Mouse (Mus musculus): ENCODE measurements around the gene Gm10309. TPM values are rescaled to one million over a fixed set of nuclear protein-coding genes. Genes with fewer than 3 reads are reported as not detected.

Gm10309 gene
- 0.09 and 0.11 TPM in 2 replicates for polyA plus RNA-seq (2014; fragmentation: Nextera tagmentation; extraction: Ambion mirVana)

DNA sequence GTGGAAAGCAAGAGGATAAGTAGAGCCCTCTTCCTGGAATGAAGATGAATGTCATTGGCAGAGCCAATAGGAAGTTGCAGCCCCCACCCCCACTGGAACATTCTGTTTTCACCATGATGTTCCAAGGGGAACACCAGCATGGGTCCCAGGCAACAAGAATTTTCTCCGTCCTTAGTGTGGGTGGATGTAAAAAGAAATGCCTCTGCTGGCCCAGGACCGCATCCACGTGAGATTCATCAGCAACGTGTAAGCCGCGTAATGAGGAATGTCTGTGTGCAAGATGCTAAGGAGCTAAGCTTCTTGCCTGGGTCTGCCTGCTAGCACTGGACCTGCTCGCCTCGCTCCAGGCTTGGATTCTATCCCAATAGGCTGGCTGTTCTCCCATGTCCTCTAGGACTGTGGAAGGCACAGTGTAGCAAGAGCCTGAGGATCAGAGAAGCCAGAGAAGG is at the start of gene Gm10309:
TSS of gene Gm10309 (minus strand) at position 50 of the 449 bp plus-strand sequence.
- no peaks in the 10 kb centered on the region for H3K4me1 ChIP-seq (replicated peaks; ENCODE audit: control insufficient read depth, insufficient read depth, low read length)
- H3K36me3 ChIP-seq (ENCODE audit: control insufficient read depth, insufficient read depth, low read length): no peaks in the 10 kb centered on the region
- no peak within 1 kb of the TSS for H3K4me2 ChIP-seq
- DNase-seq (ENCODE audit: low spot score) (no peak), ATAC-seq (replicated peaks; ENCODE audit: low FRiP score) (no peak)
- 91% methylated on average over 8 of the region's 8 CpGs for WGBS
- H3K4me3 ChIP-seq (ENCODE audit: low read depth, low read length): no peak within 1 kb of the TSS
- no peaks in the 10 kb centered on the region for H3K9me3 ChIP-seq (ENCODE audit: control insufficient read depth, low read length)
- no peak within 1 kb of the TSS for H3K9ac ChIP-seq (ENCODE audit: low read depth, low read length)
- H3K27me3 ChIP-seq (replicated peaks; ENCODE audit: control insufficient read depth, insufficient read depth, low read length): no peaks in the 10 kb centered on the region
- H3K27ac ChIP-seq (ENCODE audit: low read depth, low read length): no peak within 1 kb of the TSS

DNA sequence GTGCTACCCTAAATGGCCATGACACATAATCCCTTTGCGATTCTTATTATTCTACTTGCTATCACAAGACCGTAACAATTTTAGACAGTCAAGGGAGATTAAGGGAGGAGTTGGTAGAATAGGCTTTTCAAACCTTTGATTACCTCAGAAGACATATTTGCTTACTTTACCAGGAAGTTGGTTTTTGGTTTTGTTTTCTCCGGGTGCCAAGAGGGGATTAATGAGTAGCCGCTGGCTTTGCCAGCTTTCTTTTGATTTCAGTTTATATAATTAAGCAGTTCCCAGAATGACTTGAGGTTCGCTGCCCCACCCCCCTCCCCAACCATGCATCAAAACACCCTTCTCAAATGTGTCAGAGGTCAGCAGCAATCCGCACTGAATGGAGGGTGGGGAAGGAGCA is 47.0 kb upstream of the Gm10309 start:
- Histone ChIP-seq H3K9ac (ENCODE audit: low read depth, low read length) (no peak overlapping the region), H3K27me3 (replicated peaks; ENCODE audit: control insufficient read depth, insufficient read depth, low read length) (no peaks in the 10 kb centered on the region), H3K36me3 (ENCODE audit: control insufficient read depth, insufficient read depth, low read length) (no peaks in the 10 kb centered on the region), H3K4me1 (replicated peaks; ENCODE audit: control insufficient read depth, insufficient read depth, low read length) (no peaks in the 10 kb centered on the region), H3K27ac (ENCODE audit: low read depth, low read length) (no peak overlapping the region), H3K4me2 (no peak overlapping the region), H3K4me3 (ENCODE audit: low read depth, low read length) (no peak overlapping the region), H3K9me3 (ENCODE audit: control insufficient read depth, low read length) (no peaks in the 10 kb centered on the region)
- no peak for DNase-seq (ENCODE audit: low spot score)
- no peak for ATAC-seq (replicated peaks; ENCODE audit: low FRiP score)
- WGBS: 86% methylated on average over 6 of the region's 6 CpGs

DNA sequence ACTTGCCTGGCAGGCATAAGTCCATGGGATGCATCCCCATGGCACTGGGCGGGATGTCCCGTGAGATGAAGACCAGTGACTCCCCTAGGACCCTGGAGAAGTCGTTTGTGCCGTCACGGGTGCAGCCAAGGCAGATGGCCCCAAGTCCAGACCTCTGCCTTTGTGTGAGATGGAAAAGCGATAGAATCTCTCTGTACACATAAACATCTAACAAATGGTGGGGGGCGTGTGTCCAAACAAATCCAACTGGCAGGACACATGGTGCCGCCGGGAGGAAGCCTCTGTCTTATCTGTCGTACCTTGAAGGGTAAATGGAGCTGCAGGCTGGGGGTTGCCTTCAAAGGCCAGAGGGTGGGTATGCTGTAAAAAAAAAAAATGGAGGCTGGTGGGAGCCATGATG is 46.5 kb upstream of the Gm10309 start:
- WGBS: 83% methylated on average over 10 of the region's 10 CpGs
- no peak for ATAC-seq (replicated peaks; ENCODE audit: low FRiP score)

GRCm38 (mm10) chr17:86549128-86549527 is 44.1 kb upstream of the Gm10309 start:
- Histone ChIP-seq H3K27me3 (replicated peaks; ENCODE audit: control insufficient read depth, insufficient read depth, low read length) (no peaks in the 10 kb centered on the region), H3K9me3 (ENCODE audit: control insufficient read depth, low read length) (no peaks in the 10 kb centered on the region), H3K4me2 (no peak overlapping the region), H3K4me1 (replicated peaks; ENCODE audit: control insufficient read depth, insufficient read depth, low read length) (no peaks in the 10 kb centered on the region), H3K4me3 (ENCODE audit: low read depth, low read length) (no peak overlapping the region), H3K27ac (ENCODE audit: low read depth, low read length) (no peak overlapping the region), H3K36me3 (ENCODE audit: control insufficient read depth, insufficient read depth, low read length) (no peaks in the 10 kb centered on the region), H3K9ac (ENCODE audit: low read depth, low read length) (no peak overlapping the region)
- 83% methylated on average over 10 of the region's 10 CpGs for WGBS
- DNase-seq (ENCODE audit: low spot score) (no peak), ATAC-seq (replicated peaks; ENCODE audit: low FRiP score) (no peak)

More for the DNA sequence above, 46.5 kb upstream of the Gm10309 start:
- no peaks in the 10 kb centered on the region for H3K9me3 ChIP-seq (ENCODE audit: control insufficient read depth, low read length)
- DNase-seq (ENCODE audit: low spot score): no peak
- H3K4me1 ChIP-seq (replicated peaks; ENCODE audit: control insufficient read depth, insufficient read depth, low read length): no peaks in the 10 kb centered on the region
- H3K9ac ChIP-seq (ENCODE audit: low read depth, low read length): no peak overlapping the region
- H3K36me3 ChIP-seq (ENCODE audit: control insufficient read depth, insufficient read depth, low read length): no peaks in the 10 kb centered on the region
- H3K27ac ChIP-seq (ENCODE audit: low read depth, low read length): no peak overlapping the region
- no peak overlapping the region for H3K4me3 ChIP-seq (ENCODE audit: low read depth, low read length)
- H3K4me2 ChIP-seq: no peak overlapping the region
- H3K27me3 ChIP-seq (replicated peaks; ENCODE audit: control insufficient read depth, insufficient read depth, low read length): no peaks in the 10 kb centered on the region

DNA sequence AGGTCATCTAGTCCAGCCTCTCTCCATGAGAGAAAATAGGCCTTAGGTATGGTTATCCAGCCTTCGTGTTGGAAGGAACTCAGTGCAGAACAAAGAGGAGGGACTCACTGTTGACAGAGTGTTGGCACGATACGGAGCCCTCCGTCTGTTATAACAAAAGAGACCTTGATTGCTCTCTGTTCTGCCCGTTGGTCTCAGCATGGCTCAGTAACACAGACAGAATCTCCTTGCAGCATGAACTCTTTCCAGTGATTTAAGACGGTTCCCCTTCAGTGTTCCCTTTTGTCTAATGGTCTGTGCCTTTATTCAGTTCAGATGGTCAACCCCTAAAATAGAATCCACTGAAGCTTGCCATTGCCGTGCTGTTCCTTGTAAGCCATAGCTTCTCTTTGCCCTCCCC is 41.5 kb upstream of the Gm10309 start:
- DNase-seq (ENCODE audit: low spot score) (no peak), ATAC-seq (replicated peaks; ENCODE audit: low FRiP score) (no peak)
- Histone ChIP-seq H3K36me3 (ENCODE audit: control insufficient read depth, insufficient read depth, low read length) (no peaks in the 10 kb centered on the region), H3K9ac (ENCODE audit: low read depth, low read length) (no peak overlapping the region), H3K27me3 (replicated peaks; ENCODE audit: control insufficient read depth, insufficient read depth, low read length) (no peaks in the 10 kb centered on the region), H3K4me3 (ENCODE audit: low read depth, low read length) (no peak overlapping the region), H3K4me1 (replicated peaks; ENCODE audit: control insufficient read depth, insufficient read depth, low read length) (no peaks in the 10 kb centered on the region), H3K4me2 (no peak overlapping the region), H3K27ac (ENCODE audit: low read depth, low read length) (no peak overlapping the region), H3K9me3 (ENCODE audit: control insufficient read depth, low read length) (no peaks in the 10 kb centered on the region)
- WGBS: 90% methylated on average over 7 of the region's 7 CpGs

- DNase-seq (ENCODE audit: low spot score) (no peak), ATAC-seq (replicated peaks; ENCODE audit: low FRiP score) (no peak)
- Histone ChIP-seq H3K9me3 (ENCODE audit: control insufficient read depth, low read length) (no peaks in the 10 kb centered on the region), H3K36me3 (ENCODE audit: control insufficient read depth, insufficient read depth, low read length) (no peaks in the 10 kb centered on the region), H3K9ac (ENCODE audit: low read depth, low read length) (no peak overlapping the region), H3K4me2 (no peak overlapping the region), H3K4me1 (replicated peaks; ENCODE audit: control insufficient read depth, insufficient read depth, low read length) (no peaks in the 10 kb centered on the region), H3K27me3 (replicated peaks; ENCODE audit: control insufficient read depth, insufficient read depth, low read length) (no peaks in the 10 kb centered on the region), H3K27ac (ENCODE audit: low read depth, low read length) (no peak overlapping the region), H3K4me3 (ENCODE audit: low read depth, low read length) (no peak overlapping the region)
- 79% methylated on average over 18 of the region's 18 CpGs for WGBS
Observed at GRCm38 (mm10) chr17:86539881-86540430, 34.9 kb upstream of the Gm10309 start.

DNA sequence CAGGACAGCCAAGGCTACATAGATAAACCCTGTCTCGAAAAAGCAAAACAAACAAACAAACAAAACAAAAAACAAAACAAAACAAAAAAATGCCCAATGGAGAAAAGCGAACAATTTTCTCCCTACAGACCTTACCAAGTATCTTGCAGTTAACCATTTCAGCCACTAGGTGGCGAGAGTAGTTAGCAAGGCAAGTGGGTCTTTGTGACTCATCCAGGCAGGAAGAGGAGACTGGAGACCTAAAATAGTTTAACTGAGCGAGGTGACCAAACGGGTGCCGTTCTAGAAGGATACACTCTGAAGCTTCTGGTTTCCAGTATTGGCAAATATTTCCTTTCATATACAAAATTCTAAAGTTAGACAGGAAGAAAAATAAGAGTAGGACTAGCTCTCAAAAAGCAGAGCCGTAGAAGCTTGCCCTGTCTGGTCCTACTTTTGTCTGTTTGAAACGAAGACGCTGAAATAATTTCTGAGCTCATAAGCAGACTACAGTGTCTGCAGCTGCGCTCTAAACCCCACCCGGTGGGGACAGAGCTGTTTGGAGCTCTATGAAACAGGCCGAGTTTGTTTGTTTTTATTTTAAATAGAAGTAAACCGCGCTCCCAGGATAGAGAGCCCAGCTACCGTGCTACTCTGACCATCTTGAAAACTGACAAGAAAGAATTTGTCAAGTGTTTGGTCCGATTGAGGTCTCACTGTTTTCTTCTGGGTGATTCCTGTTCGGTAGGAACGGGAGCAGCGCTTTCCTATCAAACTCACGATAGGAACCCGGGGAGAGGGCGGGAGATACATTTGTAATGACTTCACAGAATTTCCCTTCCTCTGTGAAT is 31.0 kb upstream of the Gm10309 start:
- H3K27me3 ChIP-seq (replicated peaks; ENCODE audit: control insufficient read depth, insufficient read depth, low read length): no peaks in the 10 kb centered on the region
- WGBS: 30% methylated on average over 22 of the region's 22 CpGs
- ATAC-seq (replicated peaks; ENCODE audit: low FRiP score) (0 out of 2 replicates have a peak, but pooled peaks have one; percentile 49), DNase-seq (ENCODE audit: low spot score) (peak; percentile 36)
- H3K9ac ChIP-seq (ENCODE audit: low read depth, low read length): 0 out of 2 replicates have a peak overlapping the region, but pooled peaks have one; percentile 12
- H3K4me3 ChIP-seq (ENCODE audit: low read depth, low read length): peak overlapping the region; percentile 3
- no peaks in the 10 kb centered on the region for H3K4me1 ChIP-seq (replicated peaks; ENCODE audit: control insufficient read depth, insufficient read depth, low read length)
- H3K27ac ChIP-seq (ENCODE audit: low read depth, low read length): no peak overlapping the region
- no peaks in the 10 kb centered on the region for H3K9me3 ChIP-seq (ENCODE audit: control insufficient read depth, low read length)
- peak overlapping the region; percentile 62 for H3K4me2 ChIP-seq
- H3K36me3 ChIP-seq (ENCODE audit: control insufficient read depth, insufficient read depth, low read length): no peaks in the 10 kb centered on the region

DNA sequence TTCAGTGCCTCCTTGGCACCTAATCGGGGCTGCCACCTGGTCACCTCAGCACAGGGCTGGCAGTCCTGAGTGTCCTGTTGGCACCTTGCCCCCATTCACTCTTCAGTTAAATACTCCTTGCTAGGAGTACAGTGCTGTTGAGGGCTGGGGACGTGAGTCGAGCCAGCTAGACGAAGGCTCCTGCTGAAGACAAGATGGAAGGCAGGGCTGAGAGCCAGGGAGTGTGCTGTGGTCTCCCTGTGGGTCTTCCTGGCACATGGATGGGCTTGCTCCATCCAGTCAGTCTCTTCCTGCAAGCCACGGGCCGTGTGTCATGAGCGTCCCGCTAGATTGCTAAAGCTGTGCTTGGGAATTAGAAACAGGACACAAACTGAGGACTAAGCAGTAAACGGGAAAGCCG is 30.1 kb upstream of the Gm10309 start:
- Histone ChIP-seq H3K4me2 (no peak overlapping the region), H3K4me3 (ENCODE audit: low read depth, low read length) (no peak overlapping the region), H3K36me3 (ENCODE audit: control insufficient read depth, insufficient read depth, low read length) (no peaks in the 10 kb centered on the region), H3K27me3 (replicated peaks; ENCODE audit: control insufficient read depth, insufficient read depth, low read length) (no peaks in the 10 kb centered on the region), H3K9me3 (ENCODE audit: control insufficient read depth, low read length) (no peaks in the 10 kb centered on the region), H3K4me1 (replicated peaks; ENCODE audit: control insufficient read depth, insufficient read depth, low read length) (no peaks in the 10 kb centered on the region), H3K9ac (ENCODE audit: low read depth, low read length) (no peak overlapping the region), H3K27ac (ENCODE audit: low read depth, low read length) (no peak overlapping the region; the same call in 1 of the 2 replicates)
- 81% methylated on average over 10 of the region's 10 CpGs for WGBS
- ATAC-seq (replicated peaks; ENCODE audit: low FRiP score): no peak
- no peak for DNase-seq (ENCODE audit: low spot score)

- Histone ChIP-seq H3K9me3 (ENCODE audit: control insufficient read depth, low read length) (no peaks in the 10 kb centered on the region), H3K27ac (ENCODE audit: low read depth, low read length) (no peak overlapping the region), H3K4me1 (replicated peaks; ENCODE audit: control insufficient read depth, insufficient read depth, low read length) (no peaks in the 10 kb centered on the region), H3K4me2 (no peak overlapping the region), H3K36me3 (ENCODE audit: control insufficient read depth, insufficient read depth, low read length) (no peaks in the 10 kb centered on the region), H3K9ac (ENCODE audit: low read depth, low read length) (no peak overlapping the region), H3K4me3 (ENCODE audit: low read depth, low read length) (no peak overlapping the region), H3K27me3 (replicated peaks; ENCODE audit: control insufficient read depth, insufficient read depth, low read length) (no peaks in the 10 kb centered on the region)
- DNase-seq (ENCODE audit: low spot score) (no peak), ATAC-seq (replicated peaks; ENCODE audit: low FRiP score) (no peak)
- WGBS: 74% methylated on average over 11 of the region's 11 CpGs
Observed at GRCm38 (mm10) chr17:86533549-86533851, 28.5 kb upstream of the Gm10309 start.
